Mouse (Mus musculus) forebrain, embryonic 11.5 days (tissue): ENCODE data around the gene Cbs. TPM values are rescaled to one million over a fixed set of nuclear protein-coding genes. Genes with fewer than 3 reads are reported as not detected.

ENCODE experiments used
- ATAC-seq: fragments of 200-750 bp; cut with Nextera tagmentation; replicated peaks from 2 replicates; pipeline ENCODE4 v1.8.0; 2017; ENCODE audit warnings: moderate TSS enrichment; ENCODE audit not compliant: low FRiP score
- DNase-seq: peaks from one replicate; pipeline ENCODE4 v3.0.0-alpha.2; 2017; ENCODE audit warnings: low spot score
- H3K27ac ChIP-seq: fragments of 300-500 bp; sonication (generic); 2 replicates; pipeline ENCODE4 v1.5.1; 2014; ENCODE audit warnings: low read depth, low read length
- H3K27me3 ChIP-seq: fragments of 300-500 bp; sonication (generic); 2 replicates; pipeline ENCODE4 v1.6.1; 2014; ENCODE audit warnings: mild to moderate bottlenecking, low read length, mixed read lengths; ENCODE audit not compliant: control insufficient read depth, insufficient read depth
- H3K36me3 ChIP-seq: fragments of 300-500 bp; sonication (generic); 2 replicates; pipeline ENCODE4 v1.6.1; 2014; ENCODE audit warnings: mild to moderate bottlenecking, low read length, moderate library complexity, mixed read lengths; ENCODE audit not compliant: control insufficient read depth, insufficient read depth
- H3K4me1 ChIP-seq: fragments of 300-500 bp; sonication (generic); replicated peaks from 2 replicates; pipeline ENCODE4 v1.6.1; 2014; ENCODE audit warnings: low read length, mixed read lengths; ENCODE audit not compliant: control insufficient read depth, insufficient read depth
- H3K4me2 ChIP-seq: fragments of 300-500 bp; sonication (generic); 2 replicates; pipeline ENCODE4 v1.6.1; 2014; ENCODE audit warnings: low read depth, mild to moderate bottlenecking, low read length, moderate library complexity, mixed read lengths; ENCODE audit not compliant: severe bottlenecking
- H3K4me3 ChIP-seq: fragments of 300-500 bp; sonication (generic); 2 replicates; pipeline ENCODE4 v1.5.1; 2014; ENCODE audit warnings: low read depth, low read length
- H3K9ac ChIP-seq: fragments of 300-500 bp; sonication (generic); 2 replicates; pipeline ENCODE4 v1.6.1; 2014; ENCODE audit warnings: low read length
- H3K9me3 ChIP-seq: fragments of 300-500 bp; sonication (generic); 2 replicates; pipeline ENCODE4 v1.6.1; 2016; ENCODE audit warnings: low read length, mixed read lengths; ENCODE audit not compliant: control insufficient read depth
- WGBS: fragments of 180-500 bp; shearing (Covaris S2); extraction: QIAGEN DNeasy Blood & Tissue Kit; methylation state at CpG from one replicate; pipeline ENCODE4 v1.1.7; 2014; 5-methylcytosine and 5-hydroxymethylcytosine counted together
- polyA plus RNA-seq: library from polyadenylated mRNA; unstranded; fragments of >200 nt; fragmentation: Nextera tagmentation; extraction: Ambion mirVana; gene quantifications from 2 replicates; pipeline ENCODE4 v1.2.1, GENCODE M21; 2014

The Cbs gene
- polyA plus RNA-seq, 1 experiment from 2014 or later: 1.4 TPM

- Histone ChIP-seq H3K4me2 (no peak overlapping the region), H3K36me3 (peaks cover 2% of the 10 kb centered on the region; the same call in 1 of the 2 replicates), H3K4me3 (no peak overlapping the region), H3K4me1 (no peaks in the 10 kb centered on the region), H3K27me3 (no peaks in the 10 kb centered on the region), H3K27ac (no peak overlapping the region), H3K9ac (no peak overlapping the region), H3K9me3 (no peaks in the 10 kb centered on the region)
- 90% methylated on average over 11 of the region's 11 CpGs for WGBS
- DNase-seq: no peak
- no peak for ATAC-seq
Observed at GRCm38 (mm10) chr17:31590846-31591245, 46.2 kb downstream of the Cbs start.

- Histone ChIP-seq H3K27ac (no peak overlapping the region), H3K9ac (no peak overlapping the region), H3K9me3 (no peaks in the 10 kb centered on the region), H3K4me3 (no peak overlapping the region), H3K27me3 (no peaks in the 10 kb centered on the region), H3K4me1 (no peaks in the 10 kb centered on the region), H3K36me3 (peaks cover 2% of the 10 kb centered on the region; the same call in 1 of the 2 replicates), H3K4me2 (no peak overlapping the region)
- no peak for DNase-seq
- no peak for ATAC-seq
- WGBS: 86% methylated on average over 4 of the region's 4 CpGs
Observed at GRCm38 (mm10) chr17:31588726-31589125, 48.3 kb downstream of the Cbs start.

GRCm38 (mm10) chr17:31588115-31588514 is 48.9 kb downstream of the Cbs start:
- no peak for ATAC-seq
- H3K4me3 ChIP-seq: no peak overlapping the region

GRCm38 (mm10) chr17:31583781-31584180 is 53.3 kb downstream of the Cbs start:
- no peaks in the 10 kb centered on the region for H3K27me3 ChIP-seq
- no peak overlapping the region for H3K9ac ChIP-seq
- 88% methylated on average over 6 of the region's 6 CpGs for WGBS
- no peaks in the 10 kb centered on the region for H3K36me3 ChIP-seq
- no peak overlapping the region for H3K27ac ChIP-seq
- no peak for ATAC-seq
- H3K4me1 ChIP-seq: peaks cover 9% of the 10 kb centered on the region; the same call in 1 of the 2 replicates
- no peaks in the 10 kb centered on the region for H3K9me3 ChIP-seq
- H3K4me3 ChIP-seq: no peak overlapping the region
- no peak overlapping the region for H3K4me2 ChIP-seq
- no peak for DNase-seq

More at GRCm38 (mm10) chr17:31588115-31588514, 48.9 kb downstream of the Cbs start:
- H3K9ac ChIP-seq: no peak overlapping the region
- H3K4me1 ChIP-seq: no peaks in the 10 kb centered on the region
- H3K36me3 ChIP-seq: peaks cover 2% of the 10 kb centered on the region; the same call in 1 of the 2 replicates
- H3K27ac ChIP-seq: no peak overlapping the region
- DNase-seq: no peak
- H3K9me3 ChIP-seq: no peaks in the 10 kb centered on the region
- H3K4me2 ChIP-seq: no peak overlapping the region
- WGBS: 88% methylated on average over 7 of the region's 7 CpGs
- H3K27me3 ChIP-seq: no peaks in the 10 kb centered on the region

- H3K4me2 ChIP-seq: no peak overlapping the region
- 78% methylated on average over 3 of the region's 3 CpGs for WGBS
- DNase-seq (no peak), ATAC-seq (no peak)
- H3K27ac ChIP-seq: no peak overlapping the region
- no peaks in the 10 kb centered on the region for H3K27me3 ChIP-seq
- H3K36me3 ChIP-seq: no peaks in the 10 kb centered on the region
- H3K4me1 ChIP-seq: peaks cover 9% of the 10 kb centered on the region; the same call in 1 of the 2 replicates
- H3K9me3 ChIP-seq: no peaks in the 10 kb centered on the region
- H3K4me3 ChIP-seq: no peak overlapping the region
- H3K9ac ChIP-seq: no peak overlapping the region
Observed at GRCm38 (mm10) chr17:31583185-31583584, 53.9 kb downstream of the Cbs start.

- no peak overlapping the region for H3K27ac ChIP-seq
- 72% methylated on average over 3 of the region's 3 CpGs for WGBS
- no peak overlapping the region for H3K4me3 ChIP-seq
- ATAC-seq: no peak
- H3K4me2 ChIP-seq: no peak overlapping the region
- H3K27me3 ChIP-seq: no peaks in the 10 kb centered on the region
- no peaks in the 10 kb centered on the region for H3K36me3 ChIP-seq
- H3K9me3 ChIP-seq: no peaks in the 10 kb centered on the region
- H3K4me1 ChIP-seq: peaks cover 9% of the 10 kb centered on the region; the same call in 1 of the 2 replicates
- DNase-seq: no peak
- no peak overlapping the region for H3K9ac ChIP-seq
Observed at GRCm38 (mm10) chr17:31580344-31580743, 56.7 kb downstream of the Cbs start.

GRCm38 (mm10) chr17:31576394-31577175 is 60.5 kb downstream of the Cbs start:
- no peak for ATAC-seq
- H3K9ac ChIP-seq: no peak overlapping the region

GRCm38 (mm10) chr17:31574662-31575061 is 62.4 kb downstream of the Cbs start:
- ATAC-seq (no peak), DNase-seq (no peak)
- WGBS: 86% methylated on average over 7 of the region's 7 CpGs

More at GRCm38 (mm10) chr17:31576394-31577175, 60.5 kb downstream of the Cbs start:
- H3K4me1 ChIP-seq: peaks cover 9% of the 10 kb centered on the region; the same call in 1 of the 2 replicates
- H3K9me3 ChIP-seq: no peaks in the 10 kb centered on the region
- 90% methylated on average over 10 of the region's 10 CpGs for WGBS
- no peaks in the 10 kb centered on the region for H3K27me3 ChIP-seq
- no peak overlapping the region for H3K4me2 ChIP-seq
- no peak overlapping the region for H3K4me3 ChIP-seq
- H3K36me3 ChIP-seq: no peaks in the 10 kb centered on the region
- no peak for DNase-seq
- H3K27ac ChIP-seq: no peak overlapping the region

GRCm38 (mm10) chr17:31571689-31572088 is 65.3 kb downstream of the Cbs start:
- H3K27me3 ChIP-seq: no peaks in the 10 kb centered on the region
- H3K4me3 ChIP-seq: no peak overlapping the region
- no peak overlapping the region for H3K4me2 ChIP-seq
- ATAC-seq (no peak), DNase-seq (no peak)
- 88% methylated on average over 5 of the region's 5 CpGs for WGBS
- no peaks in the 10 kb centered on the region for H3K9me3 ChIP-seq
- peaks cover 12% of the 10 kb centered on the region; the same call in 1 of the 2 replicates for H3K4me1 ChIP-seq
- H3K27ac ChIP-seq: no peak overlapping the region
- H3K9ac ChIP-seq: no peak overlapping the region
- H3K36me3 ChIP-seq: no peaks in the 10 kb centered on the region

More at GRCm38 (mm10) chr17:31574662-31575061, 62.4 kb downstream of the Cbs start:
- no peaks in the 10 kb centered on the region for H3K4me1 ChIP-seq
- H3K27ac ChIP-seq: no peak overlapping the region
- H3K36me3 ChIP-seq: no peaks in the 10 kb centered on the region
- no peaks in the 10 kb centered on the region for H3K9me3 ChIP-seq
- no peaks in the 10 kb centered on the region for H3K27me3 ChIP-seq
- no peak overlapping the region for H3K4me3 ChIP-seq
- H3K4me2 ChIP-seq: no peak overlapping the region
- no peak overlapping the region for H3K9ac ChIP-seq
